Mouse (Mus musculus) forebrain, embryonic 11.5 days (tissue): ENCODE measurements at regions not wholly inside any gene's neighbourhood (a gene's known extent, or its start where the extent isn't known, plus 50 kb on each side); places are given as distances from the start of the nearest gene placed in this dataset.

Source experiments
- ATAC-seq: fragments of 200-750 bp; cut with Nextera tagmentation; replicated peaks from 2 replicates; pipeline ENCODE4 v1.8.0; 2017; ENCODE audit warnings: moderate TSS enrichment; ENCODE audit not compliant: low FRiP score
- DNase-seq: peaks from one replicate; pipeline ENCODE4 v3.0.0-alpha.2; 2017; ENCODE audit warnings: low spot score
- H3K27ac ChIP-seq: fragments of 300-500 bp; sonication (generic); 2 replicates; pipeline ENCODE4 v1.5.1; 2014; ENCODE audit warnings: low read depth, low read length
- H3K27me3 ChIP-seq: fragments of 300-500 bp; sonication (generic); 2 replicates; pipeline ENCODE4 v1.6.1; 2014; ENCODE audit warnings: mild to moderate bottlenecking, low read length, mixed read lengths; ENCODE audit not compliant: control insufficient read depth, insufficient read depth
- H3K36me3 ChIP-seq: fragments of 300-500 bp; sonication (generic); 2 replicates; pipeline ENCODE4 v1.6.1; 2014; ENCODE audit warnings: mild to moderate bottlenecking, low read length, moderate library complexity, mixed read lengths; ENCODE audit not compliant: control insufficient read depth, insufficient read depth
- H3K4me1 ChIP-seq: fragments of 300-500 bp; sonication (generic); replicated peaks from 2 replicates; pipeline ENCODE4 v1.6.1; 2014; ENCODE audit warnings: low read length, mixed read lengths; ENCODE audit not compliant: control insufficient read depth, insufficient read depth
- H3K4me2 ChIP-seq: fragments of 300-500 bp; sonication (generic); 2 replicates; pipeline ENCODE4 v1.6.1; 2014; ENCODE audit warnings: low read depth, mild to moderate bottlenecking, low read length, moderate library complexity, mixed read lengths; ENCODE audit not compliant: severe bottlenecking
- H3K4me3 ChIP-seq: fragments of 300-500 bp; sonication (generic); 2 replicates; pipeline ENCODE4 v1.5.1; 2014; ENCODE audit warnings: low read depth, low read length
- H3K9ac ChIP-seq: fragments of 300-500 bp; sonication (generic); 2 replicates; pipeline ENCODE4 v1.6.1; 2014; ENCODE audit warnings: low read length
- H3K9me3 ChIP-seq: fragments of 300-500 bp; sonication (generic); 2 replicates; pipeline ENCODE4 v1.6.1; 2016; ENCODE audit warnings: low read length, mixed read lengths; ENCODE audit not compliant: control insufficient read depth
- WGBS: fragments of 180-500 bp; shearing (Covaris S2); extraction: QIAGEN DNeasy Blood & Tissue Kit; methylation state at CpG from one replicate; pipeline ENCODE4 v1.1.7; 2014; 5-methylcytosine and 5-hydroxymethylcytosine counted together

- Histone ChIP-seq H3K36me3 (no peaks in the 10 kb centered on the region; the same call in 1 of the 2 replicates), H3K27me3 (no peaks in the 10 kb centered on the region; the same call in 1 of the 2 replicates), H3K9me3 (no peaks in the 10 kb centered on the region; the same call in 1 of the 2 replicates), H3K9ac (no peak overlapping the region), H3K4me3 (no peak overlapping the region), H3K4me2 (no peak overlapping the region), H3K27ac (no peak overlapping the region), H3K4me1 (no peaks in the 10 kb centered on the region; the same call in 1 of the 2 replicates)
- ATAC-seq (no peak), DNase-seq (no peak)
- WGBS = 62% methylated on average over 9 of the region's 9 CpGs
These were observed 1182.7 kb upstream of the A1bg start for GRCm38 (mm10) chr15:62105483-62105882.

GRCm38 (mm10) chr15:62104653-62105052 is 1181.8 kb upstream of the A1bg start:
- DNase-seq (no peak), ATAC-seq (no peak)
- H3K36me3 ChIP-seq = no peaks in the 10 kb centered on the region; the same call in 1 of the 2 replicates
- no peaks in the 10 kb centered on the region; the same call in 1 of the 2 replicates for H3K27me3 ChIP-seq
- 66% methylated on average over 7 of the region's 7 CpGs for WGBS
- no peaks in the 10 kb centered on the region; the same call in 1 of the 2 replicates for H3K9me3 ChIP-seq
- H3K27ac ChIP-seq = no peak overlapping the region
- no peak overlapping the region for H3K4me3 ChIP-seq
- H3K4me2 ChIP-seq = no peak overlapping the region
- no peaks in the 10 kb centered on the region; the same call in 1 of the 2 replicates for H3K4me1 ChIP-seq
- H3K9ac ChIP-seq = no peak overlapping the region

GRCm38 (mm10) chr15:62099683-62100082 is 1176.9 kb upstream of the A1bg start:
- no peaks in the 10 kb centered on the region; the same call in 1 of the 2 replicates for H3K9me3 ChIP-seq
- H3K27me3 ChIP-seq = no peaks in the 10 kb centered on the region; the same call in 1 of the 2 replicates
- no peak overlapping the region for H3K4me2 ChIP-seq
- no peak overlapping the region for H3K4me3 ChIP-seq
- no peak for DNase-seq
- no peak overlapping the region for H3K9ac ChIP-seq
- H3K36me3 ChIP-seq = no peaks in the 10 kb centered on the region; the same call in 1 of the 2 replicates
- no peak for ATAC-seq
- WGBS = 92% methylated on average over 6 of the region's 6 CpGs
- H3K4me1 ChIP-seq = no peaks in the 10 kb centered on the region
- no peak overlapping the region for H3K27ac ChIP-seq

GRCm38 (mm10) chr15:62098791-62099660 is 1176.2 kb upstream of the A1bg start:
- 50% methylated on average over 16 of the region's 16 CpGs for WGBS
- Histone ChIP-seq H3K9ac (no peak overlapping the region), H3K27ac (no peak overlapping the region), H3K4me3 (no peak overlapping the region), H3K36me3 (no peaks in the 10 kb centered on the region; the same call in 1 of the 2 replicates), H3K27me3 (no peaks in the 10 kb centered on the region), H3K4me2 (no peak overlapping the region), H3K4me1 (no peaks in the 10 kb centered on the region), H3K9me3 (no peaks in the 10 kb centered on the region; the same call in 1 of the 2 replicates)
- ATAC-seq = no peak
- peak; percentile 57 for DNase-seq

GRCm38 (mm10) chr15:62096778-62097177 is 1174.0 kb upstream of the A1bg start:
- Histone ChIP-seq H3K4me2 (no peak overlapping the region), H3K36me3 (no peaks in the 10 kb centered on the region), H3K27ac (no peak overlapping the region), H3K9ac (no peak overlapping the region), H3K9me3 (no peaks in the 10 kb centered on the region), H3K27me3 (no peaks in the 10 kb centered on the region), H3K4me3 (no peak overlapping the region), H3K4me1 (peaks cover 4% of the 10 kb centered on the region; the same call in 1 of the 2 replicates)
- 89% methylated on average over 7 of the region's 7 CpGs for WGBS
- DNase-seq = no peak
- no peak for ATAC-seq

GRCm38 (mm10) chr15:62095198-62095597 is 1172.4 kb upstream of the A1bg start:
- DNase-seq = no peak
- Histone ChIP-seq H3K9ac (no peak overlapping the region), H3K9me3 (no peaks in the 10 kb centered on the region), H3K4me2 (no peak overlapping the region), H3K36me3 (no peaks in the 10 kb centered on the region), H3K27me3 (no peaks in the 10 kb centered on the region), H3K4me1 (peaks cover 4% of the 10 kb centered on the region; the same call in 1 of the 2 replicates), H3K27ac (no peak overlapping the region), H3K4me3 (no peak overlapping the region)
- ATAC-seq = no peak
- WGBS = 78% methylated on average over 3 of the region's 3 CpGs

- Histone ChIP-seq H3K4me2 (no peak overlapping the region), H3K4me3 (no peak overlapping the region), H3K9me3 (no peaks in the 10 kb centered on the region), H3K9ac (no peak overlapping the region), H3K36me3 (no peaks in the 10 kb centered on the region), H3K27ac (no peak overlapping the region), H3K4me1 (peaks cover 4% of the 10 kb centered on the region; the same call in 1 of the 2 replicates), H3K27me3 (no peaks in the 10 kb centered on the region)
- 74% methylated on average over 4 of the region's 4 CpGs for WGBS
- no peak for DNase-seq
- no peak for ATAC-seq
These were observed 1170.9 kb upstream of the A1bg start for GRCm38 (mm10) chr15:62093672-62094071.

GRCm38 (mm10) chr15:62092671-62093185 is 1169.9 kb upstream of the A1bg start:
- Histone ChIP-seq H3K27me3 (no peaks in the 10 kb centered on the region), H3K36me3 (no peaks in the 10 kb centered on the region), H3K9ac (no peak overlapping the region; the same call in 1 of the 2 replicates), H3K4me3 (no peak overlapping the region), H3K4me1 (peaks cover 4% of the 10 kb centered on the region; the same call in 1 of the 2 replicates), H3K9me3 (no peaks in the 10 kb centered on the region), H3K4me2 (no peak overlapping the region), H3K27ac (no peak overlapping the region)
- 13% methylated on average over 5 of the region's 5 CpGs for WGBS
- DNase-seq (peak; percentile 52), ATAC-seq (no peak)
